Mouse (Mus musculus) ovary, postnatal 10 days (tissue): ENCODE measurements around the gene Mypop.

Source experiments
- DNase-seq: peaks from one replicate; pipeline ENCODE4 v3.0.0; 2022; ENCODE audit warnings: low spot score

The Mypop gene

DNA sequence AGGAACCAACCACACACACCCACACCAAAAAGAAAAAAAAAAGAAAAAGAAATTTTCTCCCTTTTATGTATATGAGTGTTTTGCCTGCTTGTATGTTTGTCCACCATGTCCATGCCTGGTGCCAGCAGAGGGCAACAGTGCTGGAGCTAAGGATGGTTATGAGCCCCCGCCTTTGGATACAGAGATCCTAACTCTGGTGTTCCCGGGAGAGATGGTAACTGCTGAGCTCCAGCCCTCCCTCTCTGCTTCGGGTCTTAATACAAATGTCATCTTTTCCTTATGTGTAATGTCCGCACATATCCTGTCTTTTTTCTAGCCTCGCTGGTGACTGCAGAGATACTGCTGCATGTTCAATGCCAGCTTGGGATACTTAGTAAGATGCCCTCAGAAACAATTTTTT, 1.1 kb upstream of the Mypop start:
- no peak for DNase-seq

DNA sequence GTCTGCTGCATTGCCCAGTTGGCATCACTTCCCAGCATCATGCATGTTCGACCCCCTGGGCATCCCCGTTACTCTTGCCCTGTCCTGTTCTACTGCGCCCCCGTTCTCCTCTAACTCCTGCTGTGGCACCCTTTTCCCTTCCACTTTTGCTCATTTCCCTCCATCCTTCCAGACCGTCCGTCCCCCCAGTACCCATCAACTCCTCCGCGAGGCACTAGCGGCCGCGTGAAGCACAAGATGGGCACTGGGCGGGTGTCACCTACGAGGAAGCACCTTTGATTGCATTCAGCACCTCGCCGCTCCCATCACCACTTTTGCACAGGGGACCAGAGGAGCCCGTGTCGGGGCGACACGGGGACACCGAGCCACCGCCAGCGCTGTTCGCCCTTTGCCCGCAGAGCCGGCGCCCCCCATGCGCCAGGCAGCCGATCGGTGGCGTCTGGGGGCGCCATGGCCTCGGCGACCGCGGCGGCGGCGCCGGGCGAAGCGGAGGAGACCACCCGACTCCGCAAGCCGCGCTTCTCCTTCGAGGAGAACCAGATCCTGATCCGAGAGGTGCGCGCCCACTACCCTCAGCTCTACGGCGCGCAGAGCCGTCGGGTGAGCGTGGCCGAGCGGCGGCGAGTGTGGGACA, 732 bp downstream of the Mypop start:
- no peak for DNase-seq

DNA sequence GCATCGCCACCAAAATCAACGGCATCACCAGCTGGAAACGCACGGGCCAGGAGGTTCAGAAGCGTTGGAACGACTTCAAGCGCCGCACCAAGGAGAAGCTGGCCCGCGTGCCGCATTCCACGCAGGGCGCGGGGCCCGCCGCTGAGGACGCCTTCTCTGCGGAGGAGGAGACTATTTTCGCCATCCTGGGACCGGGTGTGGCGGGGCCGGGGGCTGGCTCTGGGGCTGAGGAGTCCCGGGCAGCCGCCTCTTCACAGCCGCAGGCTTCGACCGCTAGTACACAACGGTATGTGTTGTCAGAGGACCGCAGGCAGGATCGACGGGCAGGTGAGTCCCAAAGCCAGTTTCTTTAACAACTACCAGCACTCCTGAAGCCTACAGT, 1.2 kb downstream of the Mypop start:
- DNase-seq = no peak

- DNase-seq = no peak
Observed at GRCm38 (mm10) chr7:18993036-18993435, 2.0 kb downstream of the Mypop start.

DNA sequence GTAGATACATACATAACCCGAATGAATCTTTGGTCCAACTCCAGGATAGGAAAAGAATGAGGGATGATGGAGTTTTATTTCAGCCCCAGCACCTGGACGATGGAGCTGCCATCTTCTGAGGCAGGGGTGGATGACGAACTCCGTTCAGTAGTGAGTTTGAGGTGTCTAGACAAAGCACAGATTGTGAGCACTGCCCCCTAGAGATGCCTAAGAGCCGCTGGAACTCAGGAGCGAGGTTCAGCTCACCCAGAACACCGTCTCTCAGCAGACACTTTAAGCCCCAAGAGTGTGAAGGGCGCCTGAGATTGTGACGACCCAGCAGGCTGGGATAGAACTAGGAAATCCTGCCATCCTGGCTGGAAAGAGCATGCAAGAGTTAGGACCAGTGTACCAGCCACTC, 7.8 kb downstream of the Mypop start:
- no peak for DNase-seq

- DNase-seq = no peak
Observed at GRCm38 (mm10) chr7:19000421-19000820, 9.4 kb downstream of the Mypop start.

GRCm38 (mm10) chr7:19001066-19001806, 10.2 kb downstream of the Mypop start:
- DNase-seq = no peak

DNA sequence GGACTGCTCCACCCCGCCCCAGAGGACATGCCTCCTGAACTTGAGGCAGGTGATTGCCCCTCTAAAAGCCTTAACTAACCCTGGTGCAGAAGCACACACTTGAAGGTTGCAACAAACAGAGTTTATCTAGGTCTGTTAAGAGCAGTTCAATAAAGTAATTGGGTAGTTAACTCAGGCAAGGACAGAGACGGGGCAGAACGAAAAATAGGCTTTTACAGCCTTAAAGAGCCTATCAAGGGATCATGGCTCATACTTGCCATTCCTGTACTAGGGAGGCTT, 10.7 kb downstream of the Mypop start:
- no peak for DNase-seq

DNA sequence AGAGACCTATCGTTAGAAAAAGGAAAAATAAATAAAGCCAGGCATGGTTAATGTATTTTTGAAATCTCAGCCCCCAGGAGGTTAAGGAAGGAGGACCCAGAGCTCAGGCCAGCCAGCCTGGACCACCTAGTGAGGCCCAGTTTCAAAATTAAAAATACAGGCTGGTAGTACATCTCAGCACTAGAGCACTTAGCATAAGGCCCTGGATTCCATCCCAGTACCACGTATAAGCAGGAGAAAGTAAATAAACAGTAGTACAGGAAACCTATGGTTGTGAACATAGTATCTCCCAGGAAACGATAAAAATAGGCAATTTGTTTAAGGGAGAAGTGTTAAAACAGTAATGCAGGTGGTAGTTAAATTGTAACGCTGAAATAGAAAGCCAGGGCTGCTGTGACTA, 11.1 kb downstream of the Mypop start:
- DNase-seq = no peak

DNA sequence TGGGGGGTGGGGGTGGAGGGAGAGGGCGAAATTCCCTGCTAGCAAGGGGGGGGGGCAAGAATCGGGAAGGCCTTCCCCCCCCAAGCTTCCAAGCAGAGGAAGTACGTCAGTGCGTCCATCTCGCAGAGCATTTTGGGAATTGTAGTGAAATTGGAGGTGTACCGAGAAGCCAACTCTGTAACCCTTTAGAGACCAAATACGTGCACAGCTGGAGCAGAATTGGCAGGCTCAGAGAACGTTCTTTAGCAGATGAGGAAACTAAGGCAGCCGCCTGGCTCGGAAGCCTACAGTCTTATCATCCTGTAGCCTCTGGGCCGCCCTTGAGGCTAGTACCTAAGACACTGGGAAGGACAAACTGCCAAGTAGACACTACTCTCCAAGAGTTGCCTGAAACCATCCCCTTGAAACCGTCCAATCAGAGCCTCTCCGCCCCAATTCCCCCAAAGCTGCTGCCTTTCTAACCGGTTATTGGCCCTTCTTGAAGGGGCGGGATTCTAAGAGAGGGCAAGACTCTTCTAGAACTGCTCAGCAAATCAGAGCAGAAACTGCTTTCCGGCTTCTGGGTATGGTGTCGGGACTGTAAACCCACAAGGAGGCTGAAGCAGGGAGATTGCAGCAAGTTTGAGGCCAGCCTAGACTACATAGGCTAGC, 11.9 kb downstream of the Mypop start:
- DNase-seq = peak; percentile 48

GRCm38 (mm10) chr7:19003902-19004630, 13.0 kb downstream of the Mypop start, which contains the start of gene Irf2bp1:
TSS of gene Irf2bp1 (plus strand) at chr7:19004044.
- peak; percentile 86 for DNase-seq

DNA sequence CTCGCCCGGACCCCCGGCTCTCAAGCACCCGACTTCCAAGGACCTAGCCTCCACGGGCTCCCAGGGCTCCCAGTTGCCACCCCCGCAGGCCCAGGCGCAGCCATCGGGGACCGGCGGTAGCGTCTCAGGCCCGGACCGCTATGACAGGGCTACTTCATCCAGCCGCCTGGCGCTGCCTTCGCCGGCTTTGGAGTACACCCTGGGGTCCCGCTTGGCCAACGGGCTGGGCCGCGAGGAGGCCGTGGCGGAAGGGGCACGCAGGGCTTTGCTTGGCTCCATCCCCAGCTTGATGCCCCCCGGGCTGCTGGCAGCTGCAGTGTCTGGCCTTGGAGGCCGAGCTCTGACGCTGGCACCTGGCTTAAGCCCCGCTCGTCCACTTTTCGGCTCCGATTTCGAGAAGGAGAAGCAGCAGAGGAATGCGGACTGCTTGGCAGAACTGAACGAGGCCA, 13.6 kb downstream of the Mypop start:
- DNase-seq = no peak

DNA sequence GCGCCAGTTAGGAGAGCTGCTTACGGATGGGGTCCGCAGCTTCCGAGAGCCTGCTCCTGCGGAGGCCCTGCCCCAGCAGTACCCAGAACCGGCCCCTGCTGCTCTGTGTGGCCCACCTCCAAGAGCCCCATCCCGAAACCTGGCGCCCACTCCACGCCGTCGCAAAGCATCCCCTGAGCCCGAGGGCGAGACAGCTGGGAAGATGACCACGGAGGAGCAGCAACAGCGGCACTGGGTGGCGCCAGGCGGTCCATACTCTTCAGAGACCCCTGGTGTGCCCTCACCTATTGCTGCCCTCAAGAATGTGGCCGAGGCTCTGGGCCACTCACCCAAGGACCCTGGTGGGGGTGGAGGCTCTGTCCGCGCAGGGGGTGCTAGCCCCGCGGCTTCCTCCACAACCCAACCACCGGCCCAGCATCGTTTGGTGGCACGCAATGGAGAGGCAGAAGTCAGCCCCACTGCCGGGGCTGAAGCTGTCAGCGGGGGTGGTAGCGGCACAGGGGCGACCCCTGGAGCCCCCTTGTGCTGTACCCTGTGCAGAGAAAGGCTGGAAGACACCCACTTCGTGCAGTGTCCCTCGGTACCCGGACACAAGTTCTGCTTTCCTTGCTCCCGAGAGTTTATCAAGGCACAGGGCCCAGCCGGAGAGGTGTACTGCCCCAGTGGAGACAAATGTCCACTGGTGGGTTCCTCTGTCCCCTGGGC, 14.5 kb downstream of the Mypop start:
- DNase-seq = no peak

DNA sequence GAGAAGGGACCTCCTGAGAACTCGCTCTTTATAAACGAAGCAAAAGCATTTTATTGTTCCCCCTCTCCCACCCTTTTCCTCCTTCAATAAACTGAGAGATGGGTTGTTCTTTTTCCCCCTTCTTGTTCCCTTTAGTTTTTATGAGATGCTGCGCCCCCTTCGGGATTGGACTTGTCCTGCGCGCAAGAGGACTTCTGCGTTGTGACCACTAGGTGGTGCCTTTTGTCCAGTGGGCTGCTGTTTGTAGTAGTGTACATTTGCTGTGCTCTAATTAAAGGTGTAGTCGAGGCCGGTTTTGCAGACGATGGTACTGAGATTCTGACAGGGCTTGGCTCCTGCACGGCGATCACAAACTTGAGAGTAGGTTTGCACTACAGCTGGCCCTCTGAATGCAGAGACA, 15.4 kb downstream of the Mypop start:
- peak; percentile 38 for DNase-seq

GRCm38 (mm10) chr7:19007026-19007977, 16.3 kb downstream of the Mypop start:
- DNase-seq = no peak

DNA sequence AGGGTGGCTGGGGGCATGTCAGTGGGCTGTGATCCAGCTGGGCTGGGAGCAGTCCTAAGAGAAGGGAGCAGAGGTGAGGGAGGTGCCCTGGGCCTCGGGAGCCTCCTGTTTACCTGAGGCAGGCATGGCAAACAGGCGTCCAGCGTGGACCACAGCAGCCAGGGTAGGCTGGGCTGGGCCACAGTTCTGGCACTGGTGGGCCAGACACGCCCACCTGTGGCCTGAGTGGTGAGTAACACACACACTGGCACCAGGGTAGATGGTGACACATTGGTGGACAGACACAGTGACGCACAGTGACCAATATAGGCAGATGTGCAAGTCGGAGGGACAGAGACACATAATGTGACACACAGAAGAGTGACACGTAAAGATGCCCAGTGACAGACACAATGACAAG, 19.5 kb downstream of the Mypop start:
- no peak for DNase-seq

DNA sequence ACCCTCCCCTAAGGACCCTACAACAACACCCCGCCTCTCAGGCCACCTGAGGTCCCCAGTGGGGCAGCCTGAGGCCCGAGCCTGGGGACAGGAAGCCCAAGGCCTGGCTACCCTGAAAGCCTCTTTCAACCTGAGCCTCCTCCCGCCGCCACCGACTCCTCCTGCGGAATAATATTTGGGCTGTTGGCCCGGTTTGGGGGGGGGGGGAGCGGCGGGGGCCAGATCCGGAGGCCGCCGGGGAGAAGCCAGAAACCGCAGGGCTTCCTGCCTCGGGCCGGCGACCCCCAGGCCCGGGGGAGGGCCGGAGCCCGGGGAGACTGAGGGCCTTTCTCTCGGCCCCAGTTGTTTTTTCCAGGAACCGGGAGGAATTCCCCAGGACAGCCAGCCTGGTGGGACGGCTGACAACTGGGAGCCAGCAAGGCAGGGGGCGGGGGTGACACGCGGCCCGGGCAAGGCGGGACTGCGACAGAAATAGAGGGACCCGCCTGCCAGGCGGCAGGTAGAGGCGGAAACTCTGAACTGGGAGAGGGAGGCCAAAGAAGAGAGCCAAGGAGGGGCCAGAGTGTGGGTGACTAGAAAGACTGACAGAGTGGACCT, 21.1 kb downstream of the Mypop start:
- DNase-seq = peak; percentile 26

DNA sequence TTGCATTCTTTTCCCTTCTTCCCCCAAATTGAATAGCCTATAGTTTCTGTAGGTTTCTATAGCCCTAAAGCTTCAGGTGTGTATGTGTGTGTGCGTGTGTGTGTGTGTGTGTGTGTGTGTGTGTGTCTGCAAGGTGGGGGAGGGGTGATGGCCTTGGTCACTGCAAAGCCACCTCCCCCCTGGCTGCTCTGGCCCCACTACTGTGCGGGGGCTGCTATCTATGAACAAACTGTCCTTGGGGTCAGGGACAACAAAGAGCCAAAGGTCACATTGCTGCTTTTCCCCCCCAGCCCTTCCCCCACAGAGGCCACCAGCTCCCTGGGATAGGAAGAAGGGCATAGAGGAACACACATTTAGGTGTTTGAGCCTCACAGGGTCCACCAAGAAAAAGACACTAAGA, 21.8 kb downstream of the Mypop start:
- DNase-seq = no peak

- DNase-seq = no peak
Observed at GRCm38 (mm10) chr7:19014452-19014851, 23.4 kb downstream of the Mypop start.

DNA sequence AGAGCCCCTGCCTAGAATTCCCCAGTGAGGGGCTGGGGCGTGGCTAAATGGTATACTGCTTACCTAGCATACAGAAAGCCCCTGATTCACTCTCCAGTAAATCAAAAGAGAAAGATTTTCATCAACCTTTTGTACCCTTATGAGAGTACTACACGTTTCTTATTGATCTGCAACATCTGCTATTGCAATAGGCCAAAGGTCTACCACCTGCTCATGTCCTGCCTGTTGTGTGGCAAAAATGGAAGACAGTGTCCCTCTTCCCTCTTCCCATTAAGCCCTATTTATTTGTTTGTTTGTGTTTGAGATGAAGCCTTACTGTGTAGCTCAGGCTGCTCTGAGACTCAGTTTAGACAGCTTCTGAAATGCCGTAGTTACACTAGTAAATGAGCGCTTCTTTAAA, 25.0 kb downstream of the Mypop start:
- DNase-seq = no peak

DNA sequence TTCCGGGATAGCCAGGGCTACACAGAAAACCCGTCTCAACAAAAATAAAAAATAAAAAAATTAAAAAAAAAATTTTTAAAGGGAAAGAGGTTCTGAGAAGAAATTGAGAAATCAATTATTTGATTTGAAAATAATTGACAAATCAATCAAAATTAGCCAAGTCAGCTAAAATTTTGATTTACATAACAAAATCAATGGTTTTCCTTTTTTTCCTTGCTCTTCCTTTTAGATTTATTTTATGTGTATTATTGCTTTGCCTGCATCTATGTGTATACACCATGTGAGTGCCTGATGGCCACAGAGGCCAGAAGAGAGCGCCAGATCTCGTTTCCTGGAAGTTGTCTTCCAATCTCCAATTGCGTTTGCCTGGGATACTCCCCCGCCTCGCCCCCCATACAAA, 26.9 kb downstream of the Mypop start:
- DNase-seq = no peak
